Mouse (Mus musculus) lung, adult 2 months (tissue): ENCODE measurements around the gene Uso1.

ENCODE experiments used
- CTCF ChIP-seq: fragments of 200-500 bp; IDR thresholded peaks from 2 replicates; pipeline ENCODE4 v1.5.1; 2011; ENCODE audit warnings: mild to moderate bottlenecking, low read length, control low read depth; ENCODE audit not compliant: insufficient read depth
- POLR2A ChIP-seq: fragments of 200-500 bp; IDR thresholded peaks from 2 replicates; pipeline ENCODE4 v1.6.1; 2011; ENCODE audit warnings: low read depth, mild to moderate bottlenecking, control low read depth, low read length, borderline replicate concordance; ENCODE audit errors: extremely low read depth

DNA sequence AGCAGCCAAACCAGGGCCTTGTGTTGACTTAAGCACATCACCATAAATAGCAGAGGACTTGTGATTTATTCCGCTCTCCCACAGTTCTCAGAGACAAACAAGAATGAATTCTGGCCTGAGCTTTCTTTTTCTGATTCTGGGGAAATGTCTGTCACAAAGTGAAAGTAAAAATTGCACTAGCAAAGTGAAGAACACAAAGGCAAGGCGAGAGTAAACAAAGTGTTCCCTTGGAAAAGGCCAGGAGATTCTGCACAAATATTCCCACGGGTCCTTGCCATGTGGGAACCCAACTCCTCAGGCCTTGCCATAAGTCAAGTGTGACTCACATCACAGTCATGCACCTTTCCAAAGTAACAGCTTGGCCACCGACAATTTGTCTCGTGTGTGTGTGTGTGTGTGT lies 68.0 kb downstream of the Uso1 start:
- TF ChIP-seq CTCF: no peak
- TF ChIP-seq POLR2A: no peak
